Mouse (Mus musculus) kidney, embryonic 15.5 days (tissue): ENCODE measurements at regions not wholly inside any gene's neighbourhood (a gene's known extent, or its start where the extent isn't known, plus 50 kb on each side); places are given as distances from the start of the nearest gene placed in this dataset.

Experiments
- ATAC-seq: fragments of 200-750 bp; cut with Nextera tagmentation; replicated peaks from 2 replicates; pipeline ENCODE4 v1.8.0; 2017; ENCODE audit warnings: moderate TSS enrichment; ENCODE audit not compliant: low FRiP score
- H3K27ac ChIP-seq: fragments of 300-500 bp; sonication (generic); 2 replicates; pipeline ENCODE4 v1.5.1; 2015; ENCODE audit warnings: mild to moderate bottlenecking, inconsistent platforms
- H3K27me3 ChIP-seq: fragments of 300-500 bp; sonication (generic); 2 replicates; pipeline ENCODE4 v1.6.1; 2015; ENCODE audit warnings: inconsistent platforms
- H3K36me3 ChIP-seq: fragments of 300-500 bp; sonication (generic); 2 replicates; pipeline ENCODE4 v1.6.1; 2015; ENCODE audit warnings: inconsistent platforms
- H3K4me1 ChIP-seq: fragments of 300-500 bp; sonication (generic); 2 replicates; pipeline ENCODE4 v1.6.1; 2015; ENCODE audit warnings: inconsistent platforms
- H3K4me2 ChIP-seq: fragments of 300-500 bp; sonication (generic); 2 replicates; pipeline ENCODE4 v1.6.1; 2015; ENCODE audit warnings: moderate library complexity, mild to moderate bottlenecking, inconsistent platforms
- H3K4me3 ChIP-seq: fragments of 300-500 bp; sonication (generic); replicated peaks from 2 replicates; pipeline ENCODE4 v1.5.1; 2015; ENCODE audit warnings: mild to moderate bottlenecking, inconsistent platforms
- H3K9ac ChIP-seq: fragments of 300-500 bp; sonication (generic); 2 replicates; pipeline ENCODE4 v1.6.1; 2015; ENCODE audit warnings: mild to moderate bottlenecking, inconsistent platforms
- H3K9me3 ChIP-seq: fragments of 300-500 bp; sonication (generic); replicated peaks from 2 replicates; pipeline ENCODE4 v1.6.1; 2016; ENCODE audit warnings: inconsistent platforms
- WGBS: fragments of 180-500 bp; shearing (Covaris S2); methylation state at CpG from one replicate; pipeline ENCODE4 v1.1.7; 2015; ENCODE audit warnings: mixed read lengths; 5-methylcytosine and 5-hydroxymethylcytosine counted together

DNA sequence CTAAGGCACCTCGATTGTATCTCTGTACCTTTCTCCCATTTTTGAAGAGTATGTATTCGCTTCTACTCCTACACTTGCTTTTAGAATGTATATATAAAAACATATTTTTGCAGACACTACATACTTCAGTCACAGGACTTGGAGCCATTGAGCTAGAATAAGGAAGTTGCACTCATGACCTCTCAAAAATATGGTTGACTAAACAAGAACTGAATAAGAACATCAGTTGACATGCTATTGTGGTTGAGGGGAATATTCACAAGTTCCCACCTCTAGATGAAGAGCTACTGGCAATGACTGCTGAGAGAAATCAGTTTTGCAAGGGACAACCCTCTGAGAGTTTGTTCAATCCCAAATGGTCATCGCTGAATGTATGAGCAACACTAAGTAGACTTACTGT, 1198.0 kb upstream of the Zeb2 start:
- H3K4me3 ChIP-seq, result no peak overlapping the region
- no peak for ATAC-seq
- 93% methylated on average over 3 of the region's 3 CpGs for WGBS

GRCm38 (mm10) chr2:46307582-46308153, 1190.5 kb upstream of the Zeb2 start:
- Histone ChIP-seq H3K9ac (no peak overlapping the region), H3K4me3 (no peak overlapping the region), H3K9me3 (no peaks in the 10 kb centered on the region), H3K27me3 (no peaks in the 10 kb centered on the region), H3K4me1 (no peaks in the 10 kb centered on the region), H3K36me3 (no peaks in the 10 kb centered on the region), H3K4me2 (no peak overlapping the region), H3K27ac (no peak overlapping the region)
- WGBS, result 87% methylated on average over 2 of the region's 2 CpGs
- no peak for ATAC-seq

More for the DNA sequence above, 1198.0 kb upstream of the Zeb2 start:
- H3K27me3 ChIP-seq, result no peaks in the 10 kb centered on the region
- H3K4me2 ChIP-seq, result no peak overlapping the region
- no peak overlapping the region for H3K9ac ChIP-seq
- H3K36me3 ChIP-seq, result no peaks in the 10 kb centered on the region
- H3K9me3 ChIP-seq, result no peaks in the 10 kb centered on the region
- H3K27ac ChIP-seq, result no peak overlapping the region
- H3K4me1 ChIP-seq, result no peaks in the 10 kb centered on the region

DNA sequence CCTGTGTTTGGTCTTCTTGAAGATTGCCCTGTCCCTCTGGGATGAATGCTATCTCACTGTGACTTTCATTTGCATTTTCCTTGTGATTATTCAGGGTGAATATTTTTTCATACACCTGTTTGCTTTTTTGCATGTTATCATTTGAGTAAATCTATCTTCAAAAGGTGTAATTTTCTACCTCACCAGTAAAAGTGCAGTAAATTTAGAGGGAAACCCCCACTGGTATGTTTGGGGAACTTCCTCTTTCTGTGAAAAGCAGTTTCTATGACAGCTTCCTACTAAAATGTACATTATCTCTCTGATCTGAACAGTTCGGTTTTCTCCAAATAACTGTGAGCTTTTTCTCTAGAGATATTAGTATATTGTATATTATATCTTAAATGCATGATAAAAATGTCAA, 1185.4 kb upstream of the Zeb2 start:
- Histone ChIP-seq H3K4me2 (no peak overlapping the region), H3K9me3 (no peaks in the 10 kb centered on the region), H3K27ac (no peak overlapping the region), H3K9ac (no peak overlapping the region), H3K27me3 (no peaks in the 10 kb centered on the region), H3K4me1 (no peaks in the 10 kb centered on the region), H3K36me3 (no peaks in the 10 kb centered on the region), H3K4me3 (no peak overlapping the region)
- no peak for ATAC-seq
- WGBS, result 68% methylated on average over 1 of the region's 1 CpGs

DNA sequence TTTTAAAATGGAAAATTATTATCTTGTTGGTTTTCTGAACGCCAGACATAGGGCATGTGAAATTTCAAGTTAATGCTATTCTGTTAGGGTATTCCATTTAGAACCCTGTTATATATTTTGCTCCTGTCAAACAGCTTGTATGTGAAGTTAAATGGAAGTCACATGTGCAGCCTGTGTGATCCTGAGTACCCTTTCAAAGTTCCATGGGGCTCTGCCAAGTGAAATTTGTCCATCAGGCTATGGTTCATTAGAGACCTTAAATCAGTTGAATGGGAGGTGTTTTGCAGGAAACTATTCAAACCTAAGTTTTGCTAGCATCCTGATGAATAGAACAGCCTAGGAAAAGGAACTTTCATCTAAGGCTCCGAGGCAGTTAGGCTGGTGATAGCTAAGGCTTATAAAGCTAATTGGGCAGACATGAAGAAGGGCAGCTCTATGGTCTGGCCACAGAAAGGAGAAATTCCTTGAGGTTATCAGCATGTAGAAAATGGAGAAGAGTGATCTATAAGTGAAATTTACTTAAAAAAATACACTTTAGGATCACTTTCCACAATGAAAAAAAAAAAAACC, 1180.2 kb upstream of the Zeb2 start:
- 71% methylated on average over 2 of the region's 2 CpGs for WGBS
- Histone ChIP-seq H3K27me3 (no peaks in the 10 kb centered on the region), H3K27ac (no peak overlapping the region), H3K4me1 (no peaks in the 10 kb centered on the region), H3K36me3 (no peaks in the 10 kb centered on the region), H3K4me3 (no peak overlapping the region), H3K4me2 (no peak overlapping the region), H3K9ac (no peak overlapping the region), H3K9me3 (no peaks in the 10 kb centered on the region)
- ATAC-seq, result no peak

- Histone ChIP-seq H3K27me3 (no peaks in the 10 kb centered on the region), H3K4me1 (no peaks in the 10 kb centered on the region), H3K9ac (no peak overlapping the region), H3K9me3 (no peaks in the 10 kb centered on the region), H3K36me3 (no peaks in the 10 kb centered on the region), H3K27ac (no peak overlapping the region), H3K4me3 (no peak overlapping the region), H3K4me2 (no peak overlapping the region)
- 85% methylated on average over 5 of the region's 5 CpGs for WGBS
- ATAC-seq, result no peak
Observed at GRCm38 (mm10) chr2:46283929-46284598, 1166.9 kb upstream of the Zeb2 start.

- Histone ChIP-seq H3K36me3 (no peaks in the 10 kb centered on the region), H3K4me1 (no peaks in the 10 kb centered on the region), H3K9me3 (no peaks in the 10 kb centered on the region), H3K27ac (no peak overlapping the region), H3K27me3 (no peaks in the 10 kb centered on the region), H3K4me2 (no peak overlapping the region), H3K4me3 (no peak overlapping the region), H3K9ac (no peak overlapping the region)
- 64% methylated on average over 2 of the region's 2 CpGs for WGBS
- no peak for ATAC-seq
Observed at GRCm38 (mm10) chr2:46280822-46281221, 1163.6 kb upstream of the Zeb2 start.

GRCm38 (mm10) chr2:46261618-46262017, 1144.4 kb upstream of the Zeb2 start:
- no peak overlapping the region for H3K4me3 ChIP-seq
- no peaks in the 10 kb centered on the region for H3K4me1 ChIP-seq
- no peak for ATAC-seq
- H3K9me3 ChIP-seq, result no peaks in the 10 kb centered on the region
- 85% methylated on average over 1 of the region's 1 CpGs for WGBS
- H3K27ac ChIP-seq, result no peak overlapping the region
- H3K36me3 ChIP-seq, result no peaks in the 10 kb centered on the region
- H3K27me3 ChIP-seq, result no peaks in the 10 kb centered on the region
- H3K9ac ChIP-seq, result no peak overlapping the region
- H3K4me2 ChIP-seq, result no peak overlapping the region

DNA sequence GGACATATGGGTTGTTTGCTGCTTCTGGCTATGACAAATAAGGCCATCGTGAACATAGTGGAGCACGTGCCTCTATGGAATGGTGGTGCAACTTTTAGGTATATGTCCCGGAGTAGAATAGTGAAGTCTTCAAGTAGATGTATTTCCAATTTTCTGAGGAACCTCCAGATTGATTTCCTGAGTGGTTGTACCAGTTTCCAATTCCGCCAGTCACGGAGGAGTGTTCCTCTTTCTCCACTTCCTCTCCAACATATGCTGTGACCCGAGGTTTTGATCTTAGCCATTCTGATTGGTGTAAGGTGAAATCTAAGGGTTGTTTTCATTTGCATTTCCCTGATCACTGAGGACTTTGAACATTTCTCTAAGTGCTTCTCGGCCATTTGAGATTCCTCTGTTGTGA, 1134.4 kb upstream of the Zeb2 start:
- 90% methylated on average over 7 of the region's 7 CpGs for WGBS
- Histone ChIP-seq H3K4me1 (no peaks in the 10 kb centered on the region), H3K27me3 (no peaks in the 10 kb centered on the region), H3K4me2 (no peak overlapping the region), H3K9me3 (no peaks in the 10 kb centered on the region), H3K4me3 (no peak overlapping the region), H3K27ac (no peak overlapping the region), H3K9ac (no peak overlapping the region), H3K36me3 (no peaks in the 10 kb centered on the region)
- ATAC-seq, result no peak

- Histone ChIP-seq H3K4me1 (no peaks in the 10 kb centered on the region), H3K27me3 (no peaks in the 10 kb centered on the region), H3K9ac (no peak overlapping the region), H3K27ac (no peak overlapping the region), H3K4me3 (no peak overlapping the region), H3K9me3 (no peaks in the 10 kb centered on the region), H3K4me2 (no peak overlapping the region), H3K36me3 (no peaks in the 10 kb centered on the region)
- no peak for ATAC-seq
- 53% methylated on average over 3 of the region's 3 CpGs for WGBS
Observed at GRCm38 (mm10) chr2:46245717-46246116, 1128.5 kb upstream of the Zeb2 start.

- no peak for ATAC-seq
- no peaks in the 10 kb centered on the region for H3K36me3 ChIP-seq
- 87% methylated on average over 3 of the region's 3 CpGs for WGBS
Observed at GRCm38 (mm10) chr2:46244697-46245096, 1127.5 kb upstream of the Zeb2 start.

DNA sequence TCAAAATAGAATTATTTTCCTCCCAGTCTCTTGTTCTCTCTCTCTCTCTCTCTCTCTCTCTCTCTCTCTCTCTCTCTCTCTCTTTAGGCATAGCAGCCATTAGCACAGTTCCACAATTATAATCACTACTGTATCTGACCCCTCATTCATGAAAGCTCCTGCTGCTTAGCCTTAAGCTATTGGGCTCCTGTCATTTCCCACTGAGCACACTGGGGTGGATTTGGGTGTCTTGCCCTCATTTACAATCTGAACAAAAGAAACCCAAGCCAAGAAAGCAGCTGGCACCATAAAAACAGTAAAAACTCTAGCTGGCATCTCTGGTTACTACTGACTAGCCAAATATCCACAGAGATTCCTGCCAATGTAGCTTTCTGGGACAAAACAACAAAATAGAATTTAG, 1125.6 kb upstream of the Zeb2 start:
- no peak overlapping the region for H3K9ac ChIP-seq
- H3K9me3 ChIP-seq, result no peaks in the 10 kb centered on the region

More at GRCm38 (mm10) chr2:46244697-46245096, 1127.5 kb upstream of the Zeb2 start:
- Histone ChIP-seq H3K9ac (no peak overlapping the region), H3K27me3 (no peaks in the 10 kb centered on the region), H3K4me2 (no peak overlapping the region), H3K9me3 (no peaks in the 10 kb centered on the region), H3K4me1 (no peaks in the 10 kb centered on the region), H3K4me3 (no peak overlapping the region), H3K27ac (no peak overlapping the region)

DNA sequence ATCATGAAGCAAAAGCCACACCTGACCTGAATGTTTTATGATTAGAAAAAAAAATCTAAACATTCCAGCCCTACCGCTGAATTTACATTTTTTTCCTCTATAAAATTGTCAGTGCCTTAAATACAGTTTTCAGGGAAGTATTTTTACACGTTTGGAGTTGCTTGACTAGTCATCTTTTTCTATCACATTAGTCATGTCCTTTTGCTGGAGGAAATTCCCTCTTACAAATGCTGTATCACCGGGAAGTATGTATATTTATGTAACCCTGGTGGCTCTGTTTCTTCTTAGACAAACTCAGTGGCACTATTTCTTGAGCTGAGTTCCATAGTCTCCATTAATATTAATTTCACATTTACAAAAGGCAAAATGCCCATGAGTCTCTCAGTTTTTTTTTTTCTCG, 1122.7 kb upstream of the Zeb2 start:
- no peaks in the 10 kb centered on the region for H3K9me3 ChIP-seq
- WGBS, result 69% methylated on average over 4 of the region's 4 CpGs
- no peak overlapping the region for H3K27ac ChIP-seq
- H3K36me3 ChIP-seq, result no peaks in the 10 kb centered on the region
- no peak overlapping the region for H3K9ac ChIP-seq
- no peak overlapping the region for H3K4me3 ChIP-seq
- no peak for ATAC-seq
- H3K4me1 ChIP-seq, result no peaks in the 10 kb centered on the region
- no peaks in the 10 kb centered on the region for H3K27me3 ChIP-seq
- H3K4me2 ChIP-seq, result no peak overlapping the region

More for the DNA sequence above, 1125.6 kb upstream of the Zeb2 start:
- H3K36me3 ChIP-seq, result no peaks in the 10 kb centered on the region
- no peak overlapping the region for H3K4me2 ChIP-seq
- no peaks in the 10 kb centered on the region for H3K4me1 ChIP-seq
- ATAC-seq, result no peak
- H3K4me3 ChIP-seq, result no peak overlapping the region
- no peaks in the 10 kb centered on the region for H3K27me3 ChIP-seq
- no peak overlapping the region for H3K27ac ChIP-seq
